8 mouse cellular contexts compared by ENCODE assay signal in the genomic region with DNA sequence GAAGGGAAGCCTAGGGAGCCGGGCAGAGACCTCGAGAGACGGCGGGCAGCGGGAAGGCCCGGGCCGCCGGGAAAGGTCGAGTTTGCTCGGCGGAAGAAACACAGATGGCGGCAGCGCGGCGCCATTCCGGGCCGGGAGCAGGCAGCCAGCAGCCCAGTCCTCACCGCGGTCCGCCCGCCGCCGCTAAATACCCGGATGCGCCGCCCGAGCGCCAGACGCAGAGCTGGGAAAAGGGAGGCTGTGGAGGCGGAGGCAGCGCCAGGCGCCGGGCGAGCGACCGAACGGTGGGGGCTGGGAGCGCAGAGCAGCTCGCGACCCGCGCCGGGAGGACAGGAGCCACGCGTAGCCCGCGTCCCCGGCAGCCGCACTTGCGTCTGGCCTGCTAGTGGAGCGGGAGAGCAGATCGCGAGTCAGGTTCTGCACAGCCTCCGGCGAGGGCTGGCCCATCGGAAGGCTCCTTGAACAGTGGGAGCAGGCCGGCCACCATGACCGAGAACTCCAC. TPM values are rescaled to one million over a fixed set of nuclear protein-coding genes. Genes with fewer than 3 reads are reported as not detected.
DNase-seq lines count a peak whose midpoint lies in the region; ATAC-seq and TF ChIP-seq lines count a peak whose summit lies in the region.

H1f0 (plus strand) TSS at position 214 of the 502 bp plus-strand sequence.

- TF ChIP-seq CTCF in bone marrow macrophage, adult 2 months (IDR thresholded peaks at IDR 0.05; ENCODE audit: low read depth, low read length), result no peak
- TF ChIP-seq CTCF in embryonic fibroblast, embryonic 13.5 days (IDR thresholded peaks at IDR 0.05; ENCODE audit: borderline replicate concordance, insufficient read depth, low read length), result no peak

- H3K27me3 ChIP-seq in heart, embryonic 11.5 days (ENCODE audit: control insufficient read depth, insufficient read depth, low read length), result peaks cover 2% of the 10 kb centered on the region; the same call in 1 of the 2 replicates
- no peaks in the 10 kb centered on the region for H3K27me3 ChIP-seq in kidney, embryonic 16.5 days (ENCODE audit: insufficient read depth, low read length)

- 2% methylated on average over 55 of the region's 58 CpGs for WGBS in heart, embryonic 11.5 days (ENCODE audit: insufficient replicate concordance)
- under 1% methylated on average over 49 of the region's 58 CpGs for WGBS in kidney, embryonic 16.5 days

- DNase-seq in A20 (ENCODE audit: low read depth, low spot score) (peak; percentile 77), liver (peak; percentile 85)
- DNase-seq in monocyte, adult 2 months (ENCODE audit: low read depth in 1 of 2, low spot score in 2 of 2), result peak; percentile 64 to 86
- DNase-seq in spleen, postnatal 14 days (ENCODE audit: low spot score in 2 of 2), result peak; percentile 42 to 75

- H3K36me3 ChIP-seq in heart, embryonic 11.5 days (ENCODE audit: control insufficient read depth, insufficient read depth, low read length), result no peaks in the 10 kb centered on the region
- H3K36me3 ChIP-seq in kidney, embryonic 16.5 days (ENCODE audit: insufficient read depth, low read length), result no peaks in the 10 kb centered on the region

- H3K9me3 ChIP-seq in heart, embryonic 11.5 days (replicated peaks; ENCODE audit: control insufficient read depth, low read length), result no peaks in the 10 kb centered on the region
- no peaks in the 10 kb centered on the region for H3K9me3 ChIP-seq in kidney, embryonic 16.5 days (ENCODE audit: low read length)

- H3K4me1 ChIP-seq in bone marrow macrophage, adult 2 months (ENCODE audit: control insufficient read depth, insufficient read depth, low read length), result peaks cover 19% of the 10 kb centered on the region
- H3K4me1 ChIP-seq in embryonic fibroblast, embryonic 13.5 days (ENCODE audit: control insufficient read depth, insufficient read depth, low read length), result no peaks in the 10 kb centered on the region
- H3K4me1 ChIP-seq in heart, embryonic 11.5 days (ENCODE audit: control insufficient read depth, insufficient read depth, low read length), result peaks cover 20% of the 10 kb centered on the region
- H3K4me1 ChIP-seq in kidney, embryonic 16.5 days (ENCODE audit: insufficient read depth, low read length), result peaks cover 48% of the 10 kb centered on the region

- peak within 1 kb of the TSS; percentile 80 for H3K4me3 ChIP-seq in bone marrow macrophage, adult 2 months (ENCODE audit: insufficient read depth, low read length)
- peak within 1 kb of the TSS; percentile 54 for H3K4me3 ChIP-seq in embryonic fibroblast, embryonic 13.5 days (ENCODE audit: insufficient read depth, low read length)
- peak within 1 kb of the TSS; percentile 72 for H3K4me3 ChIP-seq in heart, embryonic 11.5 days (ENCODE audit: low read depth, low read length)
- H3K4me3 ChIP-seq in kidney, embryonic 16.5 days (ENCODE audit: low read length), result peak within 1 kb of the TSS; percentile 79

- H3K27ac ChIP-seq in bone marrow macrophage, adult 2 months (ENCODE audit: insufficient read depth, low read depth, low read length), result peak within 1 kb of the TSS; percentile 41
- H3K27ac ChIP-seq in embryonic fibroblast, embryonic 13.5 days (ENCODE audit: insufficient read depth, low read length), result peak within 1 kb of the TSS; percentile 45
- H3K27ac ChIP-seq in heart, embryonic 11.5 days (ENCODE audit: low read depth, low read length), result peak within 1 kb of the TSS; percentile 94
- peak within 1 kb of the TSS; percentile 98 for H3K27ac ChIP-seq in kidney, embryonic 16.5 days (ENCODE audit: low read length)

- peak within 1 kb of the TSS; percentile 98 for H3K4me2 ChIP-seq in heart, embryonic 11.5 days
- peak within 1 kb of the TSS; percentile 97 for H3K4me2 ChIP-seq in kidney, embryonic 16.5 days (replicated peaks; ENCODE audit: low read depth, low read length)

- peak; percentile 64 for ATAC-seq in heart, embryonic 11.5 days (replicated peaks; ENCODE audit: insufficient number of reproducible peaks, low FRiP score, low TSS enrichment)
- ATAC-seq in kidney, embryonic 16.5 days (ENCODE audit: low FRiP score, low TSS enrichment), result peak; percentile 74

- peak within 1 kb of the TSS; percentile 100 for H3K9ac ChIP-seq in heart, embryonic 11.5 days (ENCODE audit: low read depth, low read length)
- H3K9ac ChIP-seq in kidney, embryonic 16.5 days (replicated peaks; ENCODE audit: low read length), result peak within 1 kb of the TSS; percentile 100

- no peak for TF ChIP-seq POLR2A in bone marrow macrophage, adult 2 months (IDR thresholded peaks at IDR 0.05; ENCODE audit: borderline replicate concordance, low read depth, low read length)
- TF ChIP-seq POLR2A in embryonic fibroblast, embryonic 13.5 days (IDR thresholded peaks at IDR 0.05; ENCODE audit: low read depth, low read length), result peak; percentile 94

RNA-seq across cellular contexts. Expression of gene H1f0, which starts in this region (rescaled TPM):
- polyA plus RNA-seq in bone marrow macrophage, adult 2 months (2012; ENCODE audit: insufficient read depth, insufficient read length, missing spikeins), result 87.7 and 88.8 TPM in 2 replicates
- 107 and 206 TPM in 2 replicates for polyA plus RNA-seq in embryonic fibroblast, embryonic 13.5 days (2011; ENCODE audit: insufficient read length, low read depth, missing spikeins)
- polyA plus RNA-seq in heart, embryonic 11.5 days (2014; fragmentation: Nextera tagmentation; extraction: Ambion mirVana), result 74.6 and 178 TPM in 2 replicates
- 521 and 528 TPM in 2 replicates for polyA plus RNA-seq in kidney, embryonic 16.5 days (2015; fragmentation: Nextera tagmentation; extraction: Ambion mirVana)

Comparison
In these comparisons a context has a peak if more than half of its experiments do, and no peak if none do; other contexts are left out.
1. Peak in every context shown above with its lines: DNase-seq, ATAC-seq, H3K4me3 ChIP-seq and H3K27ac ChIP-seq.
2. H3K27ac ChIP-seq: peak in every context shown above with its lines; median percentile 98 in kidney, embryonic 16.5 days; 94 in heart, embryonic 11.5 days; 45 in embryonic fibroblast, embryonic 13.5 days; 41 in bone marrow macrophage, adult 2 months.